Mouse (Mus musculus): Measurements from ENCODE around the gene 2010111I01Rik. TPM values are rescaled to one million over a fixed set of nuclear protein-coding genes. Genes with fewer than 3 reads are reported as not detected.
A peak's percentile ranks its signal among the peaks of the same experiment; 100 is the strongest.

Gene 2010111I01Rik
- total and polyA plus RNA-seq, 2 experiments = 40.8 to 78.1 TPM

- peaks cover 8% of the 10 kb centered on the region; the same call in 1 of the 2 replicates for H3K4me1 ChIP-seq (ENCODE audit: control insufficient read depth, insufficient read depth, low read length)
- TF ChIP-seq POLR2A (IDR thresholded peaks at IDR 0.05; ENCODE audit: extremely low read depth, insufficient read depth, low read length) = no peak
- TF ChIP-seq CTCF (IDR thresholded peaks at IDR 0.05; ENCODE audit: low read depth, low read length) = no peak
- DNase-seq (ENCODE audit: extremely low read depth, low read depth, low spot score) = no peak
- H3K36me3 ChIP-seq (ENCODE audit: control insufficient read depth, insufficient read depth, low read length) = no peaks in the 10 kb centered on the region
- H3K4me3 ChIP-seq (ENCODE audit: insufficient read depth, low read depth, low read length) = no peak overlapping the region
- H3K27ac ChIP-seq (replicated peaks; ENCODE audit: insufficient read depth, low read depth, low read length) = no peak overlapping the region
- H3K27me3 ChIP-seq (ENCODE audit: control insufficient read depth, insufficient read depth, low read length) = no peaks in the 10 kb centered on the region
- no peaks in the 10 kb centered on the region for H3K79me2 ChIP-seq (ENCODE audit: control insufficient read depth, insufficient read depth, low read length)
- 95% methylated on average over 2 of the region's 2 CpGs for WGBS
- no peak overlapping the region for H3K9ac ChIP-seq (ENCODE audit: low read depth, low read length)
Measured at GRCm38 (mm10) chr13:63092299-63092698, 127.6 kb downstream of the 2010111I01Rik start.

- 65% methylated on average over 2 of the region's 2 CpGs for WGBS
- H3K79me2 ChIP-seq (ENCODE audit: control insufficient read depth, insufficient read depth, low read length) = no peaks in the 10 kb centered on the region
Measured at GRCm38 (mm10) chr13:63092874-63093273, 128.2 kb downstream of the 2010111I01Rik start.

GRCm38 (mm10) chr13:63093636-63094035 lies 128.9 kb downstream of the 2010111I01Rik start:
- no peaks in the 10 kb centered on the region for H3K36me3 ChIP-seq (ENCODE audit: control insufficient read depth, insufficient read depth, low read length)
- no peaks in the 10 kb centered on the region for H3K27me3 ChIP-seq (ENCODE audit: control insufficient read depth, insufficient read depth, low read length)
- no peak for DNase-seq (ENCODE audit: extremely low read depth, low read depth, low spot score)
- H3K4me1 ChIP-seq (ENCODE audit: control insufficient read depth, insufficient read depth, low read length) = peaks cover 12% of the 10 kb centered on the region
- TF ChIP-seq POLR2A (IDR thresholded peaks at IDR 0.05; ENCODE audit: extremely low read depth, insufficient read depth, low read length) (no peak), CTCF (IDR thresholded peaks at IDR 0.05; ENCODE audit: low read depth, low read length) (no peak)
- no peaks in the 10 kb centered on the region for H3K79me2 ChIP-seq (ENCODE audit: control insufficient read depth, insufficient read depth, low read length)
- WGBS = 94% methylated on average over 6 of the region's 6 CpGs
- H3K4me3 ChIP-seq (ENCODE audit: insufficient read depth, low read depth, low read length) = no peak overlapping the region
- H3K9ac ChIP-seq (ENCODE audit: low read depth, low read length) = no peak overlapping the region
- H3K27ac ChIP-seq (replicated peaks; ENCODE audit: insufficient read depth, low read depth, low read length) = no peak overlapping the region

More at GRCm38 (mm10) chr13:63092874-63093273, 128.2 kb downstream of the 2010111I01Rik start:
- H3K4me1 ChIP-seq (ENCODE audit: control insufficient read depth, insufficient read depth, low read length) = peaks cover 12% of the 10 kb centered on the region
- TF ChIP-seq CTCF (IDR thresholded peaks at IDR 0.05; ENCODE audit: low read depth, low read length) (no peak), POLR2A (IDR thresholded peaks at IDR 0.05; ENCODE audit: extremely low read depth, insufficient read depth, low read length) (no peak)
- H3K9ac ChIP-seq (ENCODE audit: low read depth, low read length) = no peak overlapping the region
- H3K27ac ChIP-seq (replicated peaks; ENCODE audit: insufficient read depth, low read depth, low read length) = no peak overlapping the region
- H3K36me3 ChIP-seq (ENCODE audit: control insufficient read depth, insufficient read depth, low read length) = no peaks in the 10 kb centered on the region
- no peaks in the 10 kb centered on the region for H3K27me3 ChIP-seq (ENCODE audit: control insufficient read depth, insufficient read depth, low read length)
- DNase-seq (ENCODE audit: extremely low read depth, low read depth, low spot score) = no peak
- no peak overlapping the region for H3K4me3 ChIP-seq (ENCODE audit: insufficient read depth, low read depth, low read length)

GRCm38 (mm10) chr13:63094317-63095131 lies 129.8 kb downstream of the 2010111I01Rik start:
- TF ChIP-seq POLR2A (IDR thresholded peaks at IDR 0.05; ENCODE audit: extremely low read depth, insufficient read depth, low read length) (no peak), CTCF (IDR thresholded peaks at IDR 0.05; ENCODE audit: low read depth, low read length) (no peak)
- no peak overlapping the region for H3K9ac ChIP-seq (ENCODE audit: low read depth, low read length)
- peak; percentile 47 for DNase-seq (ENCODE audit: extremely low read depth, low read depth, low spot score)
- peaks cover 12% of the 10 kb centered on the region for H3K4me1 ChIP-seq (ENCODE audit: control insufficient read depth, insufficient read depth, low read length)
- H3K79me2 ChIP-seq (ENCODE audit: control insufficient read depth, insufficient read depth, low read length) = no peaks in the 10 kb centered on the region
- no peaks in the 10 kb centered on the region for H3K27me3 ChIP-seq (ENCODE audit: control insufficient read depth, insufficient read depth, low read length)
- H3K4me3 ChIP-seq (ENCODE audit: insufficient read depth, low read depth, low read length) = no peak overlapping the region
- H3K36me3 ChIP-seq (ENCODE audit: control insufficient read depth, insufficient read depth, low read length) = no peaks in the 10 kb centered on the region
- 53% methylated on average over 8 of the region's 8 CpGs for WGBS
- peak overlapping the region; percentile 36; the same call in 1 of the 2 replicates for H3K27ac ChIP-seq (replicated peaks; ENCODE audit: insufficient read depth, low read depth, low read length)

- no peaks in the 10 kb centered on the region for H3K36me3 ChIP-seq (ENCODE audit: control insufficient read depth, insufficient read depth, low read length)
- 7% methylated on average over 3 of the region's 3 CpGs for WGBS
- H3K79me2 ChIP-seq (ENCODE audit: control insufficient read depth, insufficient read depth, low read length) = no peaks in the 10 kb centered on the region
- H3K4me1 ChIP-seq (ENCODE audit: control insufficient read depth, insufficient read depth, low read length) = peaks cover 12% of the 10 kb centered on the region
- H3K27ac ChIP-seq (replicated peaks; ENCODE audit: insufficient read depth, low read depth, low read length) = peak overlapping the region; percentile 77
- H3K9ac ChIP-seq (ENCODE audit: low read depth, low read length) = no peak overlapping the region
- H3K27me3 ChIP-seq (ENCODE audit: control insufficient read depth, insufficient read depth, low read length) = no peaks in the 10 kb centered on the region
- TF ChIP-seq CTCF (IDR thresholded peaks at IDR 0.05; ENCODE audit: low read depth, low read length) = no peak
- no peak for TF ChIP-seq POLR2A (IDR thresholded peaks at IDR 0.05; ENCODE audit: extremely low read depth, insufficient read depth, low read length)
- DNase-seq (ENCODE audit: extremely low read depth, low read depth, low spot score) = peak; percentile 97
- no peak overlapping the region for H3K4me3 ChIP-seq (ENCODE audit: insufficient read depth, low read depth, low read length)
Measured at GRCm38 (mm10) chr13:63096764-63097163, 132.1 kb downstream of the 2010111I01Rik start.

GRCm38 (mm10) chr13:63097440-63097930 lies 132.8 kb downstream of the 2010111I01Rik start:
- Histone ChIP-seq H3K79me2 (ENCODE audit: control insufficient read depth, insufficient read depth, low read length) (no peaks in the 10 kb centered on the region), H3K4me1 (ENCODE audit: control insufficient read depth, insufficient read depth, low read length) (peaks cover 12% of the 10 kb centered on the region), H3K36me3 (ENCODE audit: control insufficient read depth, insufficient read depth, low read length) (no peaks in the 10 kb centered on the region), H3K27me3 (ENCODE audit: control insufficient read depth, insufficient read depth, low read length) (no peaks in the 10 kb centered on the region), H3K27ac (replicated peaks; ENCODE audit: insufficient read depth, low read depth, low read length) (peak overlapping the region; percentile 77), H3K9ac (ENCODE audit: low read depth, low read length) (peak overlapping the region; percentile 46; the same call in 1 of the 2 replicates), H3K4me3 (ENCODE audit: insufficient read depth, low read depth, low read length) (no peak overlapping the region)
- no peak for TF ChIP-seq CTCF (IDR thresholded peaks at IDR 0.05; ENCODE audit: low read depth, low read length)
- no peak for TF ChIP-seq POLR2A (IDR thresholded peaks at IDR 0.05; ENCODE audit: extremely low read depth, insufficient read depth, low read length)
- peak; percentile 24 for DNase-seq (ENCODE audit: extremely low read depth, low read depth, low spot score)
- 51% methylated on average over 8 of the region's 8 CpGs for WGBS
